Mouse (Mus musculus): ENCODE results near the gene Trim38.

The Trim38 gene

GRCm38 (mm10) chr13:23746201-23747080 is 23.3 kb upstream of the Trim38 start, which contains the start of gene Hist1h2bb:
Hist1h2bb (plus strand) TSS chr13:23746734.
- peak; percentile 84 for DNase-seq

- DNase-seq, result no peak
Measured at GRCm38 (mm10) chr13:23747081-23747891, 22.4 kb upstream of the Trim38 start.

- DNase-seq, result no peak
Measured at GRCm38 (mm10) chr13:23747892-23748288, 21.8 kb upstream of the Trim38 start.

GRCm38 (mm10) chr13:23749563-23750121 is 20.1 kb upstream of the Trim38 start:
- DNase-seq, result no peak

- peak; percentile 62 for DNase-seq
Measured at GRCm38 (mm10) chr13:23750839-23751477, 18.8 kb upstream of the Trim38 start, which contains the start of gene Hist1h2ab. Hist1h2ab (plus strand) TSS chr13:23751126.

GRCm38 (mm10) chr13:23751478-23751956 is 18.2 kb upstream of the Trim38 start:
- peak; percentile 22 for DNase-seq

GRCm38 (mm10) chr13:23752067-23752741 is 17.5 kb upstream of the Trim38 start, which contains the start of gene Hist1h3b:
Hist1h3b (plus strand) TSS chr13:23752267.
- peak; percentile 75 for DNase-seq

GRCm38 (mm10) chr13:23752742-23753172 is 17.0 kb upstream of the Trim38 start:
- DNase-seq, result no peak

GRCm38 (mm10) chr13:23753314-23754078 is 16.2 kb upstream of the Trim38 start:
- DNase-seq, result no peak

GRCm38 (mm10) chr13:23755000-23755399 is 14.7 kb upstream of the Trim38 start:
- no peak for DNase-seq

GRCm38 (mm10) chr13:23756790-23757189 is 12.9 kb upstream of the Trim38 start, which contains the start of gene Hist1h4b:
Hist1h4b (plus strand) TSS chr13:23757013.
- DNase-seq, result peak; percentile 91

GRCm38 (mm10) chr13:23757211-23757773 is 12.4 kb upstream of the Trim38 start:
- DNase-seq, result no peak

GRCm38 (mm10) chr13:23757921-23758320 is 11.8 kb upstream of the Trim38 start:
- DNase-seq, result no peak

- no peak for DNase-seq
Measured at GRCm38 (mm10) chr13:23759251-23759771, 10.4 kb upstream of the Trim38 start.

GRCm38 (mm10) chr13:23759916-23760239 is 9.8 kb upstream of the Trim38 start:
- DNase-seq, result no peak

GRCm38 (mm10) chr13:23760240-23760971 is 9.3 kb upstream of the Trim38 start:
- DNase-seq, result peak; percentile 23

- peak; percentile 99 for DNase-seq
Measured at GRCm38 (mm10) chr13:23760972-23761864, 8.5 kb upstream of the Trim38 start, which contains the start of gene Hist1h4a. Hist1h4a (minus strand) TSS chr13:23761230.

Measured in cerebellum, adult 9-11 months (tissue).